In genomic region chr8:77609621-77610020, GRCm38 (mm10) we compare ENCODE assay signal across 9 mouse cellular contexts. TPM values are rescaled to one million over a fixed set of nuclear protein-coding genes. Genes with fewer than 3 reads are reported as not detected.
A peak's percentile ranks its signal among the peaks of the same experiment; 100 is the strongest.
DNase-seq lines count a peak whose midpoint lies in the region; ATAC-seq and TF ChIP-seq lines count a peak whose summit lies in the region.
"Had no signal": no experiment of that assay in that cellular context is flagged by ENCODE, and none has a peak within 500 bp of the region (broad histone marks: within the 10 kb centered on the region; RNA-seq: fewer than 3 reads in every experiment).

No protein-coding gene starts in this region.

- intact Hi-C loops in left cerebral cortex, adult 2 months (cut with DNase I), result no loop called here
- intact Hi-C loops in left cerebral cortex, postnatal 36 days (cut with DNase I), result no loop called here

- 10% methylated on average over 7 of the region's 7 CpGs for WGBS in embryonic facial prominence, embryonic 13.5 days
- 10% methylated on average over 7 of the region's 7 CpGs for WGBS in intestine, embryonic 16.5 days
- 8% methylated on average over 7 of the region's 7 CpGs for WGBS in neural tube, embryonic 13.5 days

- no peak for ATAC-seq in embryonic facial prominence, embryonic 13.5 days (ENCODE audit: insufficient number of reproducible peaks, insufficient read depth, low FRiP score, low TSS enrichment, low read depth)
- no peak for ATAC-seq in intestine, embryonic 16.5 days
- no peak for ATAC-seq in neural tube, embryonic 13.5 days (ENCODE audit: low read depth)

- peak overlapping the region; percentile 77 for H3K9ac ChIP-seq in embryonic facial prominence, embryonic 13.5 days
- peak overlapping the region; percentile 70 for H3K9ac ChIP-seq in intestine, embryonic 16.5 days (ENCODE audit: low read depth, low read length)
- peak overlapping the region; percentile 80 for H3K9ac ChIP-seq in neural tube, embryonic 13.5 days

- no peaks in the 10 kb centered on the region for H3K27me3 ChIP-seq in embryonic facial prominence, embryonic 13.5 days
- H3K27me3 ChIP-seq in intestine, embryonic 16.5 days (replicated peaks; ENCODE audit: control insufficient read depth, insufficient read depth, low read length), result no peaks in the 10 kb centered on the region
- no peaks in the 10 kb centered on the region for H3K27me3 ChIP-seq in neural tube, embryonic 13.5 days

- H3K4me2 ChIP-seq in embryonic facial prominence, embryonic 13.5 days, result peak overlapping the region; percentile 70
- H3K4me2 ChIP-seq in intestine, embryonic 16.5 days (ENCODE audit: low read depth, low read length), result peak overlapping the region; percentile 81
- H3K4me2 ChIP-seq in neural tube, embryonic 13.5 days, result peak overlapping the region; percentile 70

- no peak for DNase-seq in left cerebral cortex, adult 2 months (ENCODE audit: extremely low spot score in 1 of 2, low spot score in 2 of 2)
- no peak for DNase-seq in left cerebral cortex, postnatal 36 days (ENCODE audit: low spot score in 2 of 2)
- DNase-seq in natural killer cell, adult 2 months (ENCODE audit: low spot score in 2 of 2), result no peak
- no peak for DNase-seq in frontal cortex, postnatal 25 days (ENCODE audit: low spot score in 2 of 2)
- no peak for DNase-seq in layer of hippocampus, adult 11-12 months (ENCODE audit: low spot score)
- DNase-seq: gastrocnemius, postnatal 36 days had no signal

- H3K4me3 ChIP-seq in left cerebral cortex, adult 2 months, result peak overlapping the region; percentile 64
- peak overlapping the region; percentile 75 for H3K4me3 ChIP-seq in embryonic facial prominence, embryonic 13.5 days
- peak overlapping the region; percentile 70 for H3K4me3 ChIP-seq in intestine, embryonic 16.5 days (ENCODE audit: low read length)
- peak overlapping the region; percentile 83 for H3K4me3 ChIP-seq in neural tube, embryonic 13.5 days

- peaks cover 11% of the 10 kb centered on the region for H3K36me3 ChIP-seq in embryonic facial prominence, embryonic 13.5 days
- no peaks in the 10 kb centered on the region for H3K36me3 ChIP-seq in intestine, embryonic 16.5 days (ENCODE audit: control insufficient read depth, insufficient read depth, low read length)
- peaks cover 14% of the 10 kb centered on the region for H3K36me3 ChIP-seq in neural tube, embryonic 13.5 days

- peaks cover 15% of the 10 kb centered on the region for H3K4me1 ChIP-seq in embryonic facial prominence, embryonic 13.5 days
- H3K4me1 ChIP-seq in intestine, embryonic 16.5 days (ENCODE audit: control insufficient read depth, insufficient read depth, low read length), result peaks cover 3% of the 10 kb centered on the region
- H3K4me1 ChIP-seq in neural tube, embryonic 13.5 days (replicated peaks), result peaks cover 23% of the 10 kb centered on the region

- H3K9me3 ChIP-seq in embryonic facial prominence, embryonic 13.5 days, result no peaks in the 10 kb centered on the region
- H3K9me3 ChIP-seq in intestine, embryonic 16.5 days (ENCODE audit: control insufficient read depth, low read length), result no peaks in the 10 kb centered on the region
- no peaks in the 10 kb centered on the region for H3K9me3 ChIP-seq in neural tube, embryonic 13.5 days

- no peak for TF ChIP-seq CTCF in left cerebral cortex, adult 2 months (IDR thresholded peaks at IDR 0.05)

- no peak overlapping the region for H3K27ac ChIP-seq in left cerebral cortex, adult 2 months
- no peak overlapping the region for H3K27ac ChIP-seq in embryonic facial prominence, embryonic 13.5 days
- no peak overlapping the region for H3K27ac ChIP-seq in intestine, embryonic 16.5 days (ENCODE audit: low read length)
- H3K27ac ChIP-seq in neural tube, embryonic 13.5 days (replicated peaks), result no peak overlapping the region

RNA-seq across cellular contexts. Expression of gene Tmem184c, which starts 0.9 kb away (rescaled TPM):
- total RNA-seq in left cerebral cortex, adult 2 months (2021), result 10 to 100 TPM; 60.9 to 63.7 TPM
- total RNA-seq in left cerebral cortex, postnatal 36 days (2021), result 10 to 100 TPM; 61.3 to 67.2 TPM
- 45.1 and 47.0 TPM in 2 replicates for polyA plus RNA-seq in embryonic facial prominence, embryonic 13.5 days (2015; fragmentation: Nextera tagmentation; extraction: Ambion mirVana)
- 21.4 and 22.0 TPM in 2 replicates for polyA plus RNA-seq in intestine, embryonic 16.5 days (2015; fragmentation: Nextera tagmentation; extraction: Ambion mirVana)
- polyA plus RNA-seq in neural tube, embryonic 13.5 days (2015; fragmentation: Nextera tagmentation; extraction: Ambion mirVana), result 73.6 and 74.3 TPM in 2 replicates
